Mouse (Mus musculus) liver, adult 2 months (tissue): ENCODE results near the gene Gdi1. TPM values are rescaled to one million over a fixed set of nuclear protein-coding genes. Genes with fewer than 3 reads are reported as not detected.
"Not testable (repeated sequence)": the region's sequence is repeated elsewhere in the genome, so short reads cannot be mapped to it uniquely, and the experiment has no call there.

Source experiments
- DNase-seq: peaks from one replicate; pipeline ENCODE4 v3.0.0-alpha.2; 2011; ENCODE audit warnings: low read depth, low spot score; ENCODE audit errors: extremely low read depth
- H3K27ac ChIP-seq: fragments of 200-500 bp; replicated peaks from 2 replicates; pipeline ENCODE4 v1.5.1; 2012; ENCODE audit warnings: low read depth, mild to moderate bottlenecking, control low read depth, inconsistent platforms, low read length; ENCODE audit not compliant: insufficient read depth
- H3K27me3 ChIP-seq: fragments of 200-500 bp; 2 replicates; pipeline ENCODE4 v1.6.1; 2012; ENCODE audit warnings: mild to moderate bottlenecking, moderate library complexity, low read length, inconsistent platforms; ENCODE audit not compliant: control insufficient read depth, insufficient read depth
- H3K36me3 ChIP-seq: fragments of 200-500 bp; 2 replicates; pipeline ENCODE4 v1.6.1; 2012; ENCODE audit warnings: low read length, inconsistent platforms; ENCODE audit not compliant: control insufficient read depth, insufficient read depth
- H3K4me1 ChIP-seq: fragments of 200-500 bp; 2 replicates; pipeline ENCODE4 v1.6.1; 2011; ENCODE audit warnings: low read length; ENCODE audit not compliant: control insufficient read depth, insufficient read depth
- H3K4me3 ChIP-seq: fragments of 200-500 bp; 2 replicates; pipeline ENCODE4 v1.5.1; 2011; ENCODE audit warnings: low read depth, mild to moderate bottlenecking, control low read depth, low read length, moderate library complexity; ENCODE audit not compliant: insufficient read depth
- H3K79me2 ChIP-seq: fragments of 200-500 bp; 2 replicates; pipeline ENCODE4 v1.6.1; 2012; ENCODE audit warnings: inconsistent platforms, mild to moderate bottlenecking, low read length, moderate library complexity; ENCODE audit not compliant: control insufficient read depth, insufficient read depth
- H3K9ac ChIP-seq: fragments of 200-500 bp; 2 replicates; pipeline ENCODE4 v1.6.1; 2012; ENCODE audit warnings: low read depth, mild to moderate bottlenecking, control low read depth, inconsistent platforms, low read length
- CTCF ChIP-seq: fragments of 200-500 bp; IDR thresholded peaks from 2 replicates; pipeline ENCODE4 v1.5.1; 2011; ENCODE audit warnings: low read depth, low read length, control low read depth
- POLR2A ChIP-seq: fragments of 200-500 bp; IDR thresholded peaks from 2 replicates; pipeline ENCODE4 v1.6.1; 2011; ENCODE audit warnings: low read length, control low read depth; ENCODE audit not compliant: insufficient read depth; ENCODE audit errors: extremely low read depth
- WGBS: fragments of 180-500 bp; shearing (Covaris S2); methylation state at CpG from one replicate; pipeline ENCODE4 v1.1.7; 2018; 5-methylcytosine and 5-hydroxymethylcytosine counted together
- polyA plus RNA-seq: library from polyadenylated mRNA; depleted of rRNA; stranded (reverse); fragments of >200 nt; gene quantifications from 2 replicates; pipeline ENCODE4 v1.2.3, GENCODE M21; 2012; rRNA removed
- total RNA-seq: library from RNA; depleted of rRNA; stranded (reverse); fragments of >200 nt; gene quantifications from 2 replicates; pipeline ENCODE4 v1.2.3, GENCODE M21; 2014; rRNA removed

The Gdi1 gene
- total and polyA plus RNA-seq, 2 experiments: 54.7 to 72.5 TPM

- Histone ChIP-seq H3K27ac (0 out of 2 replicates have a peak within 1 kb of the TSS, but pooled peaks have one; percentile 2), H3K4me3 (peak within 1 kb of the TSS; percentile 56), H3K36me3 (no peaks in the 10 kb centered on the region), H3K4me1 (peaks cover 4% of the 10 kb centered on the region; the same call in 1 of the 2 replicates), H3K9ac (peak within 1 kb of the TSS; percentile 37), H3K79me2 (no peaks in the 10 kb centered on the region), H3K27me3 (no peaks in the 10 kb centered on the region)
- peak; percentile 67 for TF ChIP-seq POLR2A
- TF ChIP-seq CTCF: no peak
- WGBS: 0% methylated on average over 7 of the region's 22 CpGs
- peak; percentile 50 for DNase-seq
Measured at GRCm38 (mm10) chrX:74353467-74353770, 48.6 kb downstream of the Gdi1 start, which contains the start of gene Lage3. Lage3 (minus strand) TSS chrX:74353618.

DNA sequence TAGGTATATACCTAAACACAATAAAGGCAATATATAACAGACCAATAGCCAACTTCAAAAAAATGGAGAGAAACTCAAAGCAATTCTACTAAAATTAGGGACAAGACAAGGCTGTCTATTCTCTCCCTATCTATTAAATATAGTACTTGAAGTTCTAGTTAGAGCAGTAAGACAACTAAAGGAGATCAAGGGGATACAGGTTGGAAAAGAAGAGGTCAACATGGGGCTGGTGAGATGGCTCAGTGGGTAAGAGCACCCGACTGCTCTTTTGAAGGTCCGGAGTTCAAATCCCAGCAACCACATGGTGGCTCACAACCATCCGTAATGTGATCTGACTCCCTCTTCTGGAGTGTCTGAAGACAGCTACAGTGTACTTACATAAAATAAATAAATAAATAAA is 52.3 kb downstream of the Gdi1 start:
- H3K9ac ChIP-seq, H3K4me1 ChIP-seq, H3K79me2 ChIP-seq, H3K4me3 ChIP-seq, H3K36me3 ChIP-seq, H3K27me3 ChIP-seq, DNase-seq, H3K27ac ChIP-seq: not testable (repeated sequence)
- 85% methylated on average over 3 of the region's 3 CpGs for WGBS

DNA sequence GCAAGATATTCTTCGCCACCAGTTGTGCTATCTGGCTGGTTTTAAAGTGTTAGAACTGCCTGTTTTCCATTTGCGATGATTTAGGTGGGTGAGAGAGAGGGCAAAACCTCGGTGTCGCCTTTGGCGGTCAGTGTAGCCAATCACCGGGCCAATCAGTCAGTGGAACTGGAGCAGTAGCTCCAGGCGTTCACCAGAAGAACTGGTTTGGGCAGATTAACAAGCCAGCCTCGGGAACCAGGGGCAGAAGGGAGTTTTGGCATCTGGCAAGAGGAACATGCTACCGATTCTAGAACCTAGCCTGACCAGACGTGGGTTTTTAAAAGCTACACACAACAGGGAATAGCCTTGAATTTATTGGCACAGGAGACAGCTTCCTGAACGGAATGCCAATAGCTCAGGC is 54.4 kb downstream of the Gdi1 start:
- TF ChIP-seq POLR2A (no peak), CTCF (no peak)
- Histone ChIP-seq H3K79me2 (no peaks in the 10 kb centered on the region), H3K4me1 (no peaks in the 10 kb centered on the region), H3K27me3 (no peaks in the 10 kb centered on the region), H3K4me3 (no peak overlapping the region), H3K9ac (no peak overlapping the region), H3K36me3 (no peaks in the 10 kb centered on the region), H3K27ac (no peak overlapping the region)
- 48% methylated on average over 11 of the region's 11 CpGs for WGBS
- DNase-seq: no peak

Other genes starting within 250 kb of the Gdi1 start
- gene Opn1mw, start 177.5 kb upstream of the Gdi1 start, total RNA-seq: not detected in 2 replicates
- not detected in 2 replicates for gene Opn1mw, start 177.5 kb upstream of the Gdi1 start, polyA plus RNA-seq
- gene Mecp2, start 169.6 kb upstream of the Gdi1 start, total RNA-seq: 5.4 and 5.8 TPM in 2 replicates
- 1.9 and 2.0 TPM in 2 replicates for gene Mecp2, start 169.6 kb upstream of the Gdi1 start, polyA plus RNA-seq
- not detected in 2 replicates for gene Tex28, start 137.2 kb upstream of the Gdi1 start, total RNA-seq
- gene Tex28, start 137.2 kb upstream of the Gdi1 start, polyA plus RNA-seq: not detected in 2 replicates
- under 0.01 TPM in 1 of 2 replicates, not detected in the other for gene Tktl1, start 127.7 kb upstream of the Gdi1 start, total RNA-seq
- gene Tktl1, start 127.7 kb upstream of the Gdi1 start, polyA plus RNA-seq: not detected in 2 replicates
- gene Flna, start 55.2 kb upstream of the Gdi1 start, total RNA-seq: 34.8 and 47.3 TPM in 2 replicates
- gene Flna, start 55.2 kb upstream of the Gdi1 start, polyA plus RNA-seq: 14.9 and 24.4 TPM in 2 replicates
- 10.2 and 10.3 TPM in 2 replicates for gene Emd, start 50.3 kb upstream of the Gdi1 start, total RNA-seq
- 32.4 and 38.8 TPM in 2 replicates for gene Emd, start 50.3 kb upstream of the Gdi1 start, polyA plus RNA-seq
- 1,181 and 1,274 TPM in 2 replicates for gene Rpl10, start 34.2 kb upstream of the Gdi1 start, total RNA-seq
- gene Rpl10, start 34.2 kb upstream of the Gdi1 start, polyA plus RNA-seq: 968 and 1,030 TPM in 2 replicates
- 29.7 and 37.2 TPM in 2 replicates for gene Taz, start 23.1 kb upstream of the Gdi1 start, total RNA-seq
- gene Taz, start 23.1 kb upstream of the Gdi1 start, polyA plus RNA-seq: 48.8 and 53.9 TPM in 2 replicates
- gene Dnase1l1, start 22.7 kb upstream of the Gdi1 start, total RNA-seq: 3.5 and 6.1 TPM in 2 replicates
- 4.9 and 5.5 TPM in 2 replicates for gene Dnase1l1, start 22.7 kb upstream of the Gdi1 start, polyA plus RNA-seq
- 53.1 and 67.8 TPM in 2 replicates for gene Atp6ap1, start 7.9 kb upstream of the Gdi1 start, total RNA-seq
- 150 and 152 TPM in 2 replicates for gene Atp6ap1, start 7.9 kb upstream of the Gdi1 start, polyA plus RNA-seq
- 8.1 and 10.3 TPM in 2 replicates for gene Fam50a, start 8.0 kb downstream of the Gdi1 start, total RNA-seq
- 6.3 and 7.3 TPM in 2 replicates for gene Fam50a, start 8.0 kb downstream of the Gdi1 start, polyA plus RNA-seq
- 0.34 and 0.46 TPM in 2 replicates for gene Plxna3, start 24.1 kb downstream of the Gdi1 start, total RNA-seq
- gene Plxna3, start 24.1 kb downstream of the Gdi1 start, polyA plus RNA-seq: 0.95 and 1.8 TPM in 2 replicates
- 28.7 and 32.2 TPM in 2 replicates for gene Lage3, start 48.6 kb downstream of the Gdi1 start, total RNA-seq
- gene Lage3, start 48.6 kb downstream of the Gdi1 start, polyA plus RNA-seq: 35.3 and 38.2 TPM in 2 replicates
- 14.0 and 17.0 TPM in 2 replicates for gene Ubl4a, start 68.2 kb downstream of the Gdi1 start, total RNA-seq
- gene Ubl4a, start 68.2 kb downstream of the Gdi1 start, polyA plus RNA-seq: 29.2 and 33.6 TPM in 2 replicates
- gene Slc10a3, start 68.4 kb downstream of the Gdi1 start, total RNA-seq: 2.8 and 3.2 TPM in 2 replicates
- gene Slc10a3, start 68.4 kb downstream of the Gdi1 start, polyA plus RNA-seq: 6.3 and 8.4 TPM in 2 replicates
- 5.8 and 8.1 TPM in 2 replicates for gene Fam3a, start 88.3 kb downstream of the Gdi1 start, total RNA-seq
- gene Fam3a, start 88.3 kb downstream of the Gdi1 start, polyA plus RNA-seq: 22.7 and 24.1 TPM in 2 replicates
- 50.5 and 68.5 TPM in 2 replicates for gene Ikbkg, start 88.3 kb downstream of the Gdi1 start, total RNA-seq
- 24.3 and 32.8 TPM in 2 replicates for gene Ikbkg, start 88.3 kb downstream of the Gdi1 start, polyA plus RNA-seq
- gene G6pdx, start 124.2 kb downstream of the Gdi1 start, total RNA-seq: 3.2 and 4.0 TPM in 2 replicates
- gene G6pdx, start 124.2 kb downstream of the Gdi1 start, polyA plus RNA-seq: 2.0 and 3.8 TPM in 2 replicates
- gene Gm6880, start 176.4 kb downstream of the Gdi1 start, total RNA-seq: not detected in 2 replicates
- gene Gm6880, start 176.4 kb downstream of the Gdi1 start, polyA plus RNA-seq: not detected in 2 replicates